Mouse (Mus musculus) C2C12 (cell line): ENCODE measurements around the gene Itgb7. TPM values are rescaled to one million over a fixed set of nuclear protein-coding genes. Genes with fewer than 3 reads are reported as not detected.

ENCODE experiments used
- H3K27me3 ChIP-seq: one replicate; pipeline ENCODE4 v1.6.1; 2011; ENCODE audit not compliant: control insufficient read depth, insufficient read depth, insufficient read length
- H3K36me3 ChIP-seq: one replicate; pipeline ENCODE4 v1.6.1; 2011; ENCODE audit not compliant: control insufficient read depth, insufficient read depth
- H3K4me3 ChIP-seq: one replicate; pipeline ENCODE4 v1.5.1; 2011; ENCODE audit warnings: mild to moderate bottlenecking, control low read depth; ENCODE audit not compliant: poor library complexity, insufficient read depth, severe bottlenecking
- H3K79me2 ChIP-seq: one replicate; pipeline ENCODE4 v1.6.1; 2011; ENCODE audit not compliant: control insufficient read depth, insufficient read depth
- H3K79me3 ChIP-seq: one replicate; pipeline ENCODE4 v1.6.1; 2011; ENCODE audit warnings: low read depth, control low read depth
- H3ac ChIP-seq: one replicate; pipeline ENCODE3; 2011; ENCODE audit warnings: low read depth; ENCODE audit not compliant: control insufficient read depth, insufficient read length
- CEBPB ChIP-seq: IDR thresholded peaks from one replicate; pipeline ENCODE4 v1.6.1; 2011; ENCODE audit warnings: low read depth, mild to moderate bottlenecking, control low read depth, moderate library complexity
- CTCF ChIP-seq: IDR thresholded peaks from one replicate; pipeline ENCODE4 v1.5.1; 2011; ENCODE audit not compliant: control insufficient read depth, insufficient read depth, insufficient read length
- FOSL1 ChIP-seq: IDR thresholded peaks from one replicate; pipeline ENCODE4 v1.8.0; 2011; ENCODE audit warnings: mild to moderate bottlenecking, low read length; ENCODE audit not compliant: poor library complexity, insufficient read depth, severe bottlenecking
- MAX ChIP-seq: IDR thresholded peaks from one replicate; pipeline ENCODE4 v1.6.1; 2011; ENCODE audit warnings: mild to moderate bottlenecking, control low read depth
- MYOD1 ChIP-seq: IDR thresholded peaks from one replicate; pipeline ENCODE4 v1.6.1; 2011; ENCODE audit warnings: low read depth; ENCODE audit not compliant: control insufficient read depth, insufficient read length
- MYOG ChIP-seq: IDR thresholded peaks from one replicate; pipeline ENCODE4 v1.6.1; 2011; ENCODE audit not compliant: control insufficient read depth, insufficient read length; ENCODE audit errors: extremely low read depth
- USF1 ChIP-seq: IDR thresholded peaks from one replicate; pipeline ENCODE4 v1.6.1; 2011; ENCODE audit warnings: low read depth, mild to moderate bottlenecking, control low read depth, moderate library complexity
- polyA plus RNA-seq: library from polyadenylated mRNA; unstranded; fragments of >200 nt; fragmentation: generic; extraction: Trizol; gene quantifications from one replicate; pipeline ENCODE4 v1.2.1, GENCODE M21; 2012; ENCODE audit warnings: missing spikeins

Gene Itgb7
- polyA plus RNA-seq, 1 experiment, result 58.8 TPM

DNA sequence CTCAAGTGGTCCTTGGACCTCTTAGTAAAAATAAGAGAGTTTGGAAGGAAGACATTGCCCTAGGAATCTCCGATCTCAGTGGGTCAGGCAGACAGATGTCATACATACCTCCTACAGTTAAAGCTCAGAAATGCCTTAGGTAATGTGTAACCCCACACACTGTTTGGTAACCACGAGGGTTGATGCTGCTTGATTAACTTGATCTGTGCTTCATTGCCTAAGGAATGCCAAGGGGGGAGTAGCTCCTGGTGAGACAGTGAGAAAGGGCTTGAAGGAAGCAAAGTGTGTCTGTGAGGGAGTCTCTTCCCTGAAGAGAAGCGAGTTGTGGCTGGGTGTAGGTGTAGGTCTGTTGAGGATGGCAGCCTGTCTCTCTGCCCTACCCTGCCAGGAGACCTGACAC lies 24.4 kb downstream of the Itgb7 start:
- H3K36me3 ChIP-seq, result peaks cover 73% of the 10 kb centered on the region

GRCm38 (mm10) chr15:102205779-102206178 lies 26.0 kb downstream of the Itgb7 start:
- peaks cover 31% of the 10 kb centered on the region for H3K79me3 ChIP-seq
- no peak overlapping the region for H3ac ChIP-seq
- peaks cover 55% of the 10 kb centered on the region for H3K79me2 ChIP-seq
- TF ChIP-seq CTCF, result no peak
- TF ChIP-seq MYOD1, result no peak
- no peak for TF ChIP-seq USF1
- no peak for TF ChIP-seq FOSL1
- no peak for TF ChIP-seq MAX
- no peak for TF ChIP-seq MYOG
- no peak for TF ChIP-seq CEBPB
- H3K4me3 ChIP-seq, result no peak overlapping the region
- peaks cover 60% of the 10 kb centered on the region for H3K36me3 ChIP-seq
- H3K27me3 ChIP-seq, result no peaks in the 10 kb centered on the region

More for the DNA sequence above, 24.4 kb downstream of the Itgb7 start:
- Histone ChIP-seq H3K27me3 (no peaks in the 10 kb centered on the region), H3K79me2 (peaks cover 55% of the 10 kb centered on the region), H3K4me3 (no peak overlapping the region), H3K79me3 (peaks cover 31% of the 10 kb centered on the region), H3ac (no peak overlapping the region)
- TF ChIP-seq FOSL1, result no peak

GRCm38 (mm10) chr15:102204674-102205505 lies 26.9 kb downstream of the Itgb7 start, which contains the start of gene Csad:
TSS of gene Csad (minus strand) at chr15:102204724.
- Histone ChIP-seq H3K79me2 (peaks cover 50% of the 10 kb centered on the region), H3K36me3 (peaks cover 52% of the 10 kb centered on the region), H3K4me3 (peak within 1 kb of the TSS; percentile 75), H3ac (peak within 1 kb of the TSS; percentile 84), H3K79me3 (peaks cover 31% of the 10 kb centered on the region), H3K27me3 (no peaks in the 10 kb centered on the region)
- TF ChIP-seq MYOG, result no peak
- no peak for TF ChIP-seq USF1
- no peak for TF ChIP-seq CTCF
- TF ChIP-seq MYOD1, result no peak
- TF ChIP-seq MAX, result no peak
- TF ChIP-seq CEBPB, result no peak
- no peak for TF ChIP-seq FOSL1

- Histone ChIP-seq H3K36me3 (peaks cover 44% of the 10 kb centered on the region), H3K27me3 (no peaks in the 10 kb centered on the region), H3K4me3 (peak overlapping the region; percentile 75), H3ac (peak overlapping the region; percentile 84), H3K79me3 (peaks cover 31% of the 10 kb centered on the region), H3K79me2 (peaks cover 50% of the 10 kb centered on the region)
- TF ChIP-seq USF1, result no peak
- TF ChIP-seq MYOD1, result no peak
- TF ChIP-seq MYOG, result no peak
- TF ChIP-seq MAX, result no peak
- no peak for TF ChIP-seq CTCF
- no peak for TF ChIP-seq CEBPB
- TF ChIP-seq FOSL1, result no peak
Measured at GRCm38 (mm10) chr15:102203835-102204381, 27.8 kb downstream of the Itgb7 start.

- TF ChIP-seq USF1, result no peak
- no peak for TF ChIP-seq FOSL1
- peak; percentile 52 for TF ChIP-seq MAX
- no peak for TF ChIP-seq MYOD1
- TF ChIP-seq MYOG, result no peak
- TF ChIP-seq CTCF, result peak; percentile 15
- peak; percentile 88 for TF ChIP-seq CEBPB
- Histone ChIP-seq H3ac (peak within 1 kb of the TSS; percentile 84), H3K27me3 (no peaks in the 10 kb centered on the region), H3K36me3 (peaks cover 37% of the 10 kb centered on the region), H3K4me3 (peak within 1 kb of the TSS; percentile 75), H3K79me3 (peaks cover 31% of the 10 kb centered on the region), H3K79me2 (peaks cover 43% of the 10 kb centered on the region)
Measured at GRCm38 (mm10) chr15:102202971-102203834, 28.5 kb downstream of the Itgb7 start, which contains the start of gene Zfp740. TSS of gene Zfp740 (plus strand) at chr15:102203249.
